ENCODE assay signal across 5 mouse cellular contexts in genomic region chr7:89843121-89843520, GRCm38 (mm10).
"Had no signal": no experiment of that assay in that cellular context is flagged by ENCODE, and none has a peak within 500 bp of the region (broad histone marks: within the 10 kb centered on the region; RNA-seq: fewer than 3 reads in every experiment).

No protein-coding gene starts in this region.

- H3K4me3 ChIP-seq: layer of hippocampus, adult 2 months; limb, embryonic 13.5 days; neural tube, embryonic 12.5 days had no signal

- H3K36me3 ChIP-seq: limb, embryonic 13.5 days; neural tube, embryonic 12.5 days had no signal

- H3K9ac ChIP-seq: limb, embryonic 13.5 days; liver, embryonic 14.5 days; neural tube, embryonic 12.5 days had no signal

- H3K27ac ChIP-seq: kidney, postnatal 0 days; layer of hippocampus, adult 2 months; limb, embryonic 13.5 days; liver, embryonic 14.5 days; neural tube, embryonic 12.5 days had no signal

- H3K4me1 ChIP-seq: limb, embryonic 13.5 days; neural tube, embryonic 12.5 days had no signal

- H3K27me3 ChIP-seq: neural tube, embryonic 12.5 days had no signal

- H3K4me2 ChIP-seq: limb, embryonic 13.5 days; neural tube, embryonic 12.5 days had no signal

- H3K9me3 ChIP-seq: limb, embryonic 13.5 days; neural tube, embryonic 12.5 days had no signal
